Mouse (Mus musculus): ENCODE data around the gene Son. TPM values are rescaled to one million over a fixed set of nuclear protein-coding genes. Genes with fewer than 3 reads are reported as not detected.

The Son gene
- polyA plus RNA-seq, 1 experiment, result 192 TPM

DNA sequence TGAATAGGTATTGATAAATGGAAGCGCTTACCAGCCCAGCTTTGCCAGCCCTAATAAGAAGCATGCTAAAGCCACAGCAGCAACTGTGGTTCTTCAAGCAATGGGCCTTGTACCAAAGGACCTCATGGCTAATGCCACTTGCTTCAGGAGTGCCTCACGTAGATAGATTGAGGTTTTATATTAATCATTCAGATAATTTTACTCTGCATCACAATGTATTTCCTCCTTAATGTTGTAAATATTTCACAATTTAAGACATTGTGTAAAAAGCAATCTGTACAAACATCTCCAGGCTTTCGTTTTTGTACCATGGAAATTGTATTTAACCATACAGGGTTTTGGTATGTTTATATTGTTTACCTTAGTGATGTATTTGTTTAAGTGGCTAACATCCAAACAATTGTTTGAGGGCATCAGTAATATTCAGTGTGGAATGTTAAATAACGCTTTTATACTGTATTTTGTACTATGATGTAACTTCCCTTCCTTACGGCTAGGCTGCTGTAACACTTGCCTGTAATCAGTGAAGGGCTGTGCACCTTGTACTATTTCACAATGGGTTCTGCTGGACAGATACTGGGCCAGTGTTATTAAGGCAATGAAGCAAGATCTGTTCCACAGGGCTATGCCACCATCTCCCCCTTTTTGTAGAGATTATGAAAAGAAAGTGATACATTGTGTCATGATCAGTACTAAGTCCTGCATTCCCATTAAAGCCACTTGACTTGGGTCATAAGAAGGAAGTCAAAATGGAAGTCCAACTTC lies 31.0 kb downstream of the Son start:
- Histone ChIP-seq H3K4me1 (ENCODE audit: control insufficient read depth, insufficient read depth, low read length) (no peaks in the 10 kb centered on the region), H3K9me3 (replicated peaks; ENCODE audit: control insufficient read depth, insufficient read depth, low read length, poor library complexity, severe bottlenecking) (no peaks in the 10 kb centered on the region), H3K9ac (ENCODE audit: low read depth, poor library complexity, severe bottlenecking) (no peak overlapping the region), H3K27me3 (ENCODE audit: control insufficient read depth, insufficient read depth, low read length, poor library complexity, severe bottlenecking) (no peaks in the 10 kb centered on the region), H3K4me3 (ENCODE audit: low read depth, low read length) (no peak overlapping the region), H3K36me3 (ENCODE audit: control insufficient read depth, insufficient read depth, low read length, poor library complexity, severe bottlenecking) (peaks cover 73% of the 10 kb centered on the region), H3K27ac (ENCODE audit: insufficient read depth, low read length) (no peak overlapping the region)
- no peak for TF ChIP-seq POLR2A (IDR thresholded peaks at IDR 0.05; ENCODE audit: insufficient read depth, low read length)

GRCm38 (mm10) chr16:91680656-91681055 lies 33.4 kb downstream of the Son start:
- no peak for TF ChIP-seq EP300 (IDR thresholded peaks at IDR 0.05; ENCODE audit: insufficient read depth, low read depth, low read length)
- TF ChIP-seq CTCF (IDR thresholded peaks at IDR 0.05; ENCODE audit: low read depth, low read length), result no peak
- no peak for TF ChIP-seq POLR2A (IDR thresholded peaks at IDR 0.05; ENCODE audit: insufficient read depth, low read length)
- Histone ChIP-seq H3K36me3 (ENCODE audit: control insufficient read depth, insufficient read depth, low read length, poor library complexity, severe bottlenecking) (peaks cover 61% of the 10 kb centered on the region), H3K4me3 (ENCODE audit: low read depth, low read length) (no peak overlapping the region), H3K27me3 (ENCODE audit: control insufficient read depth, insufficient read depth, low read length, poor library complexity, severe bottlenecking) (no peaks in the 10 kb centered on the region), H3K9me3 (replicated peaks; ENCODE audit: control insufficient read depth, insufficient read depth, low read length, poor library complexity, severe bottlenecking) (no peaks in the 10 kb centered on the region), H3K9ac (ENCODE audit: low read depth, poor library complexity, severe bottlenecking) (no peak overlapping the region), H3K27ac (ENCODE audit: insufficient read depth, low read length) (no peak overlapping the region), H3K4me1 (ENCODE audit: control insufficient read depth, insufficient read depth, low read length) (no peaks in the 10 kb centered on the region)

GRCm38 (mm10) chr16:91685526-91685925 lies 38.2 kb downstream of the Son start:
- peaks cover 2% of the 10 kb centered on the region for H3K4me1 ChIP-seq (ENCODE audit: control insufficient read depth, insufficient read depth, low read length)
- no peak for TF ChIP-seq EP300 (IDR thresholded peaks at IDR 0.05; ENCODE audit: insufficient read depth, low read depth, low read length)
- no peak for TF ChIP-seq POLR2A (IDR thresholded peaks at IDR 0.05; ENCODE audit: insufficient read depth, low read length)
- TF ChIP-seq CTCF (IDR thresholded peaks at IDR 0.05; ENCODE audit: low read depth, low read length), result no peak
- H3K27ac ChIP-seq (ENCODE audit: insufficient read depth, low read length), result no peak overlapping the region
- no peak overlapping the region for H3K4me3 ChIP-seq (ENCODE audit: low read depth, low read length)
- H3K9me3 ChIP-seq (replicated peaks; ENCODE audit: control insufficient read depth, insufficient read depth, low read length, poor library complexity, severe bottlenecking), result no peaks in the 10 kb centered on the region
- H3K36me3 ChIP-seq (ENCODE audit: control insufficient read depth, insufficient read depth, low read length, poor library complexity, severe bottlenecking), result peaks cover 26% of the 10 kb centered on the region
- no peak overlapping the region for H3K9ac ChIP-seq (ENCODE audit: low read depth, poor library complexity, severe bottlenecking)
- no peaks in the 10 kb centered on the region for H3K27me3 ChIP-seq (ENCODE audit: control insufficient read depth, insufficient read depth, low read length, poor library complexity, severe bottlenecking)

- H3K27ac ChIP-seq (ENCODE audit: insufficient read depth, low read length), result no peak overlapping the region
- peaks cover 22% of the 10 kb centered on the region for H3K36me3 ChIP-seq (ENCODE audit: control insufficient read depth, insufficient read depth, low read length, poor library complexity, severe bottlenecking)
- H3K4me3 ChIP-seq (ENCODE audit: low read depth, low read length), result no peak overlapping the region
- H3K9ac ChIP-seq (ENCODE audit: low read depth, poor library complexity, severe bottlenecking), result no peak overlapping the region
- no peaks in the 10 kb centered on the region for H3K9me3 ChIP-seq (replicated peaks; ENCODE audit: control insufficient read depth, insufficient read depth, low read length, poor library complexity, severe bottlenecking)
- H3K4me1 ChIP-seq (ENCODE audit: control insufficient read depth, insufficient read depth, low read length), result peaks cover 2% of the 10 kb centered on the region
- TF ChIP-seq POLR2A (IDR thresholded peaks at IDR 0.05; ENCODE audit: insufficient read depth, low read length) (no peak), EP300 (IDR thresholded peaks at IDR 0.05; ENCODE audit: insufficient read depth, low read depth, low read length) (no peak), CTCF (IDR thresholded peaks at IDR 0.05; ENCODE audit: low read depth, low read length) (no peak)
- H3K27me3 ChIP-seq (ENCODE audit: control insufficient read depth, insufficient read depth, low read length, poor library complexity, severe bottlenecking), result no peaks in the 10 kb centered on the region
Measured at GRCm38 (mm10) chr16:91686369-91686768, 39.1 kb downstream of the Son start.

GRCm38 (mm10) chr16:91688023-91688618 lies 40.8 kb downstream of the Son start:
- H3K36me3 ChIP-seq (ENCODE audit: control insufficient read depth, insufficient read depth, low read length, poor library complexity, severe bottlenecking), result peaks cover 8% of the 10 kb centered on the region; the same call in 1 of the 2 replicates
- no peak for TF ChIP-seq EP300 (IDR thresholded peaks at IDR 0.05; ENCODE audit: insufficient read depth, low read depth, low read length)
- H3K27ac ChIP-seq (ENCODE audit: insufficient read depth, low read length), result no peak overlapping the region
- H3K4me3 ChIP-seq (ENCODE audit: low read depth, low read length), result peak overlapping the region; percentile 67
- H3K9me3 ChIP-seq (replicated peaks; ENCODE audit: control insufficient read depth, insufficient read depth, low read length, poor library complexity, severe bottlenecking), result no peaks in the 10 kb centered on the region
- peaks cover 2% of the 10 kb centered on the region for H3K4me1 ChIP-seq (ENCODE audit: control insufficient read depth, insufficient read depth, low read length)
- H3K27me3 ChIP-seq (ENCODE audit: control insufficient read depth, insufficient read depth, low read length, poor library complexity, severe bottlenecking), result no peaks in the 10 kb centered on the region
- H3K9ac ChIP-seq (ENCODE audit: low read depth, poor library complexity, severe bottlenecking), result peak overlapping the region; percentile 85

- peak within 1 kb of the TSS; percentile 27 for H3K27ac ChIP-seq (ENCODE audit: insufficient read depth, low read length)
- H3K9me3 ChIP-seq (replicated peaks; ENCODE audit: control insufficient read depth, insufficient read depth, low read length, poor library complexity, severe bottlenecking), result no peaks in the 10 kb centered on the region
- TF ChIP-seq POLR2A (IDR thresholded peaks at IDR 0.05; ENCODE audit: insufficient read depth, low read length) (peak; percentile 80), CTCF (IDR thresholded peaks at IDR 0.05; ENCODE audit: low read depth, low read length) (no peak)
Measured at GRCm38 (mm10) chr16:91688619-91689334, 41.5 kb downstream of the Son start, which contains the start of gene Donson. Donson (minus strand) TSS chr16:91688770.

More at GRCm38 (mm10) chr16:91688619-91689334, 41.5 kb downstream of the Son start, which contains the start of gene Donson:
- peak within 1 kb of the TSS; percentile 79 for H3K4me3 ChIP-seq (ENCODE audit: low read depth, low read length)
- H3K4me1 ChIP-seq (ENCODE audit: control insufficient read depth, insufficient read depth, low read length), result peaks cover 2% of the 10 kb centered on the region
- peak within 1 kb of the TSS; percentile 85 for H3K9ac ChIP-seq (ENCODE audit: low read depth, poor library complexity, severe bottlenecking)
- H3K36me3 ChIP-seq (ENCODE audit: control insufficient read depth, insufficient read depth, low read length, poor library complexity, severe bottlenecking), result peaks cover 6% of the 10 kb centered on the region; the same call in 1 of the 2 replicates
- no peaks in the 10 kb centered on the region for H3K27me3 ChIP-seq (ENCODE audit: control insufficient read depth, insufficient read depth, low read length, poor library complexity, severe bottlenecking)
